Mouse (Mus musculus): ENCODE results near the gene Cep131. TPM values are rescaled to one million over a fixed set of nuclear protein-coding genes. Genes with fewer than 3 reads are reported as not detected.

Cep131 gene
- total RNA-seq, 2 experiments from 2014 or later = 5.8 to 9.3 TPM

- ATAC-seq (ENCODE audit: poor library complexity, severe bottlenecking) = no peak
Measured at GRCm38 (mm10) chr11:120052274-120052673, 34.4 kb downstream of the Cep131 start.

DNA sequence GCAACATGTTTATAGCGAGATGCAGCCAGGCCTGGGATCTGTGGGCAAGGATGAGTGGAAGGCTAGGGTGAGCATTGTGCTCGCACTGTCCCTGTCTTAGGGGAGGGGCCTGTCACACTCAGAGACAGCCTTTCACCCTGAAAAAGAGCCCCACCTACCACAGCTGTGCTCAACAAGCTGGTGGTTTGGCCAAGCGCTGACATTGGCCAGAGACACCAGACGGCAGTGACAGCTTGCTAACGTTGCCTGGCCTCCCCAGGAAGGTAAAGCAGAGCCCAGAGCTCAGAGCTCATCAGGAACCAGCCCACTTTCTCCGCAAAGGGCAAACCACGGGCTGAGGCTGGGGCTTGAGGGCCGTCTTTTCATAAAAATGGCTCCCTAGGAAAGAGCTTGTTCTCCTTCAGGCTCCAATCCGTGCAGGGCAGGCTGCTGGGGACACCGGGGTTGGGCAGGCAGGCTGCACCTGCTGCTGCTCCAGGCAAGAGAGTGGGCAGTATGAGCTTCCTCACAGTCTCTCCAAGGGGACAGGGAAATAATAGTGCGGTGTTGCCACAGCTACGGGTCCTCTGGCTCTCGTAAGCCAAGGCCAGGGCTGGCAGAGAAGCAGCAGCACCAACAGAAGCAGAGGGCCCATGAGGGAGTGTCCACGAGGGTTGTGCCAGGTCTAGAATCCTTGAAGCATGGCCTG is 35.4 kb downstream of the Cep131 start:
- no peak for ATAC-seq (ENCODE audit: poor library complexity, severe bottlenecking)

- ATAC-seq (ENCODE audit: poor library complexity, severe bottlenecking) = no peak
Measured at GRCm38 (mm10) chr11:120049067-120049466, 37.6 kb downstream of the Cep131 start.

DNA sequence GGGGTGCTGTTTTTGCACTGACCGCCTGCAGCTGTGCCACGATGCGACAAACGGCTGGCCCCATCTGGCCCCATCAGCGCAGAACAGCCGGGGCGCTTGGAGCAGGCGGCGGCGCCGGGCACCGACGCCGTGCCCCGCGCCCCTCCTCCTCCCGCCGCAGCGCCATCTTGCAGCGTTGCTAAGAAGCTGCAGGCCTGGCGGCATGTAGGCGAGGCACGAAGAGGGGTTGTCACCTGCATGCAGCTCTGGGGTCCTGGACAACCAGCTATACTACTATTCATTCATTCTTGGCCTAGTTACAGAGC is 38.4 kb downstream of the Cep131 start:
- peak; percentile 31 for ATAC-seq (ENCODE audit: poor library complexity, severe bottlenecking)

DNA sequence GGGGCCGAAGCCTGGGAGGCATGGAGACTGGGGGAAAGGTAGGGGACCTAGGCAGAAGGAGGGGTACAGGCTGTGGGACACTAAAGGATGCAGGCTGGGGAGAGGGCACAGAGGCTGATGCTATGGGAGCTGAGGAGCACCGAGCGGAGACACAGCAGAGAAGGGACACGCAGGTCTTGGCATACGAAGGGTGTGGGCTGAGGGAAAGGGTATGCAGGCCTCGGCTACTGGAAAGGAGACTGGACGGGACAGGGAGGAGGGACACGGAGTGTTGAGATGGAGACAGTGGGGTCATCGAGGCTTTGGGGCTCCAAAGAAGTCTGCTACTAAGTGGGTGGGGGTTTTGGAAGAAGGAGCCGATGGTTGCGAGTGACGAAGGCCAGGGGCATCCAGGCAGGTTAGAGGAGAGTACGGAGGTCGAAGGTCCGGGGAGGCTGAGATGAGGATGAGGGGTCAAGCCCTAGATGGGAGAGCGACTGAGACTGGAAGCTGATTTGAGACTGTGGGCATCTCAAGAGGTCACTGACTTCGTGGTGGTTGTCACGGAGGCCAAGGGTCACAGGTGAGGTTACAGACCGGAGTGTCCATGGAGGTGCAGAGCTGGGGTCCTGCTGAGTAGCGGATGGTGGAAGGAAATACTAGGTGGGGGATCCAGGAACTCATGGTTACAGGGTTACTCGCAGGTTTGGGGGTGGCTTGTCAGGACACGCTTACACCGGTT is 38.9 kb downstream of the Cep131 start:
- ATAC-seq (ENCODE audit: poor library complexity, severe bottlenecking) = no peak

DNA sequence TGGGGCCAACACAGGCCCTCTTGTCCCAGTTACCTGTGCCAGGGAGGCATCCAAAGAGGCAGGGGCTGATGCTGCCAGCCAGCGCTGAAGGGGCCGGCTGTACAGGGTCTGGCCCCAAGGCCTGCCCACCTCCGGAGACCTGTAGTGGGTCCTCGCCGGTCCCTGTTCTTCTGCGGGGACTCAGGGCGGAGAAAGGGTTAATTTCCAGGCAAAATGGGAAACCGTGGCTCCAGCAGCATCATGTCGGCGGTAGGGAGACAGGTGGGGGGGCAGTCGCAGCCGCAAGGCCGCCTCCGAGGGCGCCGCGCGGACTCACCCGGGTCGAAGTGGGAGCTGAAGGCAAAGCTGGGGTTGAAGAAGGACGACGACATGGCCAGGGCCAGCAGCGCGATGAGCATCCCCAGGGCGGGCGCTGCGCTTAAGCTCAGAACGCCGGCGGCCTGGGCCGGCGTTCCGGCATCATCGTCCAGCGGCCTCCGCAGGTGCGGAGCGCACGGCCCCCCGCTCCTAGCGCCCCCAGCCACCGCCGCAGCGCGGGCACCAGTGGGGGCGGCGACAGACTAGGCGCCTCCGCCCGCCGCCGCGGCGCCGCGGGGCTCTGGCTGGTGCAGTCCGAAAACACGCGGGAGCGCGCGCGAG is 40.0 kb downstream of the Cep131 start, which contains the start of gene Aatk:
Gene Aatk, minus strand, starts transcription at position 615 of the 639 bp plus-strand sequence.
- no peak for ATAC-seq (ENCODE audit: poor library complexity, severe bottlenecking)

DNA sequence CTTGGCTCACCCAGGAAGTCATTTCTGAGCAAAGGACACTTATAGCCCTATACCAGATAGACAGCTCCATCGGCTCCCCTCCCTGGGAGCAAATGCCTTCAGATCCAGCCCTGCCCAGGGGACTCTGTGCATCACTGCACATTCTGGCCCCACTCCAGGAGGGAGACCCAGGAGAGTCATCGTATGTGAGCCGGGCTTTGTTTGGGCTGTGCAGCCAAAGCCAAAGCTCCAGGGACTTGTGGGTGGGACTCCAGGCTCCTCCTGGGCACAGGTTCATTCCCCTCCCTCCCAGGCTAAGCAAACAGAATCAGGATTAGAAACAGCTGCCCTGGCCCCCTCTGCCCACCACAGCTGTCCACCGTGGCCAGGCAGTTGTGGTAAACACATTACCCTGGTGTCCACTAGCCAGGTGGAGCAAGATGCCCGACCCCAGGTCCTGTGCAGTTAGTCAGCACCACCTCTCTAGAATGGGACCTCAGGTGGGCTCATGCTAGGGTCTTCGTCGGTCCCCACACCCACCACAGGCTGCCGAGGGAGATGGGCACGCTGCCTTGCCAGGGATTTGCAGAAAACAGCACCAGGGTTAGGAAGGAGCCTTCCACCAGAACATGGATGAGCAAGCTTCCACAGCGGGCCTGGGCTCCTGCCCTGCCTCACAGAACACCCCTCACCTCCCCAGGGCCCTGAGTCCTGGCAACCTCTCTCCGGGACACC is 40.6 kb downstream of the Cep131 start:
- no peak for ATAC-seq (ENCODE audit: poor library complexity, severe bottlenecking)

DNA sequence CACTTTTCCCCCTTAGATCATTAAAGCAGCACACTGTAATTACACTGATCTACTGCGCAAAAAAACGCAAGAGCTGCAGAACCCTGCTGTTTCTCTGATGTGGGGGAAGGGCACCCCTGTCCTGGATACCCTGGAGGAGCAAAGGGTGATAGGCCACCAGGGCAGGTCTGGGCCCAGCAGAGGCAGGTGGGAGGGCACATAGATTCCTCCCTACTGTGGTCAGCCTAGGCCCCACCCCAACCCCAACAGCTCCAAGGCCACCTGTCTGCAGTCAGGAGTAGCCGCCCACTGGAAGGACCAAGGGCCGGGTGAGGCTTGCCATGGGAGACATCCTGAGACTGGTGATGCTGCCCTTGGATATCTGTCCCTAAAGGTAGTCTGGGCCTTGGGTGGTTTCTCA is 41.3 kb downstream of the Cep131 start:
- ATAC-seq (ENCODE audit: poor library complexity, severe bottlenecking) = no peak

DNA sequence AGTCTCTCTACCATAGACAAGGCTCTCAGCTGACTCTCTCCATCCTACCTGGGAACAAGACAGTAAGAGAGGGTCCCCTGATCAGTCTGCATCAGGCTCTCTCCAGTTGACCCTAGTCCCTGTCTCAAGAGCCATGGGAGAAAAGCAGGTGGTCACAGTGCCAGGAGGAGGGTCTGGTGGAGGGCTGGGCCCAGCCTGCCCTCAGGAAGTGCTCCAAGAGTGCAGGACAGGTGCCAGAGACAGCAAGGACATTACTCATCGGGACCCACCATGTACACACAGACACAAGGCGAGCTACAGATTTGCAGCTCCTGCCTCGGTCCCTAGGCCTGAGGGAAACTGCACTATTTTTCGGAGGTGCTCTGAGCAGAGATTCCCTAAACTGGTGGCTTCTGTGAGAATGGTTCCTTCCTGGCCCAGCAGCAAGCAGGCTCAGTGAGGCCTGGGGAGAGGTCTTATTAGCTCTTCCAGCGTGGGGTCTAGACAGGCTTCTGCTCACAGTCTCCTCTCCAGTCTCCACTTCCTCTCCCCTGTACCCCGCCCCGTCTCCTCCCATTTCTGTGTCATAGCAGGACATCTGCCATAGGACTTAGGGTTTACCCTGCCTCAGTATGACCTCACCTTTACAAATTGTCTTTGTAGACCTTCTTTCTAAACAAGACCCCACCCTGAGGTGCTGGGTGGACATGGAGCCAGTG is 44.3 kb downstream of the Cep131 start:
- ATAC-seq (ENCODE audit: poor library complexity, severe bottlenecking) = peak; percentile 40

GRCm38 (mm10) chr11:120041191-120042123 is 45.2 kb downstream of the Cep131 start:
- ATAC-seq (ENCODE audit: poor library complexity, severe bottlenecking) = peak; percentile 77

DNA sequence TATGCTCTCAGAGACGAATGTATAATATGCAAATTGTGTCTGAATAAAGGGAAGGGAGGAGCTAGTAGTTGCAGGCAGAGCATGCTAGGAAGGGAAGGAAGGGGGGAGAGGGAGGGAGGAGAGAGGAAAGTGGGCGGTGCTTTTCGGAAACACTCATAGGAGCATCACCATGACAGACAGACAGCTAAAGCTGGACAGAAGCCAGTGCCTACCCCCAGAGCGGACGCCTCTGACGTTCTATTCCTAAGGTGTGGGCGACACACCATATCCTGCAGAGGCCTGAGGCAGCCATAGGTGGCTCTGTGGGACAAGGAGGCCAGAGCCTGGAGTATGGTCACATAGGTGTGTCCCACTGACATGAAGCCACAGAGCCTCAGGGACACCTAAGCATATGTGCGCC is 46.2 kb downstream of the Cep131 start:
- ATAC-seq (ENCODE audit: poor library complexity, severe bottlenecking) = peak; percentile 55

GRCm38 (mm10) chr11:120039581-120039980 is 47.0 kb downstream of the Cep131 start:
- ATAC-seq (ENCODE audit: poor library complexity, severe bottlenecking) = no peak

DNA sequence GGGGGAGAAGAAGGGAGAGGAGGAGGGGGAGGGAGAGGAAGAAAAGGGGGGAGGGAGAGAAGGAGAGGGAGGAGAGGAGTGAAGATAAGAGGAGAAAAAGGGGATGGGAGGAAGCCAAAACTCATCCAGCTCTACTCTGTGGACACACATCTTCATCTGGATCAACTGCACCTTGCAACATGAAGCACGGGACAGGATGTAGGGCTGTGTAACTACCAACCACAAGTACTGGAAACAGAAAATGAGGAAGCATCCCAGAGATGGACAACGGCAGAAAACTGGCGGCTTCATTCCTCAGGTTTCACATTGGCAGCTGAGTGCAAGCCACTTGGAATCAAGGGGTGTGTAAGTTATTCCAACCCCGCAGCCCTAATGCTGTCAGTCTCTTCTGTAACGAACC is 51.9 kb downstream of the Cep131 start:
- ATAC-seq (ENCODE audit: poor library complexity, severe bottlenecking) = peak; percentile 84

- ATAC-seq (ENCODE audit: poor library complexity, severe bottlenecking) = peak; percentile 30
Measured at GRCm38 (mm10) chr11:120034306-120034705, 52.3 kb downstream of the Cep131 start.

DNA sequence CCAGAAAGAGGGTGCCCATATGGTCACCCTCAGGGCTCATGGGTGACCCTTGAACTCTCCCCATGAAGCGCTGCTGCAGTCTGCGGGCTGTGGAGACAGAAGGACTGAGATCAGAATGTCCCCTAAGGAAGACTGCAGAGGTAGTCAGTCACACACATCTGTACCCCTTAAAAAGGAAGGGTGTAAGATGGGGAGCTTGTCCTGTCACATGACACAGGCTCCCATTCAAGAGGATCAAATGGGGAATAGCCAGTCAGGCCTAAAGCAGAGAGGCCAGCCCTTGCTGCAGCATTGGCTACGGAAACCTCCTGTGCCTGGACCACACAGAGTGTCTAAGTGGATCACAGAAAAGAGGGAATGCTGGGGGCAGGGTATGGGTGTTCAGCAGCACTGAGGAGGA is 53.2 kb downstream of the Cep131 start:
- no peak for ATAC-seq (ENCODE audit: poor library complexity, severe bottlenecking)

- no peak for ATAC-seq (ENCODE audit: poor library complexity, severe bottlenecking)
Measured at GRCm38 (mm10) chr11:120032052-120032451, 54.6 kb downstream of the Cep131 start.

GRCm38 (mm10) chr11:120030145-120030901 is 56.3 kb downstream of the Cep131 start:
- peak; percentile 58 for ATAC-seq (ENCODE audit: poor library complexity, severe bottlenecking)

DNA sequence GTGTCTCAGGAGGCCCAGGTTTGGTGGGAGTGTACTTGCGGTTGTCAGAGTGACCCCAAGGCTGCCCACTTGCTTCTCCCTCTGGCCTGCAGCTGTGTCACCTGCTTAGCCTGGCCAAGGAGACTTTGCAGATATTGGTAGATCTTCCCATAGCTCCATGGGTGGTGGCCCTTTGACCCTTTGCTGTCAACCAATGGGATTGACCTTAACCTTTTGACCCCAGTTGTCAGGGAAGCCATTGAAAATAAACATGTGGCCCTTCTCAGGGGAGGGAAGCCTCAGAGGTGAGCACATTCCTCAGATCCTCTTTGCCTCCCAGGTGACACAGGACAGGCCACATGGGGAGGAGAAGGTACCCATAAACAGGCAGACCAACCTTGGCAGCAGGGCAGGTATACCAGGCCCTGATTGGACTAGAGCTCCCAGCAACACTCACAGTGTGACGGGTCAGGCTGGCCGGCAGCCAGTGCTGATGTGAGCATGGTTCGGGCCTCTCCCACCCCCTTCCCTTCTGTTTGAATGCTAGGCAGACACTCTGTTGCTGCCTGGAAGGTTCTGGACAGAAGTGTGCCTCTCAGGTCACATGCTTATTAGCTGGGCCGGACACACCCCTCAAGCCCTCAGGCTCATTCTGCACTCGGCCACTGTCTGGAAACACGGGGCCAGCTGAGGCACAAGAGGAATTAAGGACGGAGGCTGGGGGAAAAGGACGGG is 57.0 kb downstream of the Cep131 start:
- ATAC-seq (ENCODE audit: poor library complexity, severe bottlenecking) = no peak

Data from megakaryocyte, adult 5-6 weeks (primary cell).